Mouse (Mus musculus) midbrain, embryonic 16.5 days (tissue): ENCODE measurements around the gene Shc3. TPM values are rescaled to one million over a fixed set of nuclear protein-coding genes. Genes with fewer than 3 reads are reported as not detected.
A peak's percentile ranks its signal among the peaks of the same experiment; 100 is the strongest.

Source experiments
- ATAC-seq: fragments of 200-750 bp; cut with Nextera tagmentation; 2 replicates; pipeline ENCODE4 v1.8.0; 2017; ENCODE audit warnings: moderate TSS enrichment
- H3K27ac ChIP-seq: fragments of 300-500 bp; sonication (generic); 2 replicates; pipeline ENCODE4 v1.5.1; 2014; ENCODE audit warnings: mild to moderate bottlenecking, low read length, mixed read lengths
- H3K27me3 ChIP-seq: fragments of 300-500 bp; sonication (generic); 2 replicates; pipeline ENCODE4 v1.6.1; 2014; ENCODE audit warnings: low read depth, low read length, mixed read lengths; ENCODE audit not compliant: control insufficient read depth, insufficient read depth
- H3K36me3 ChIP-seq: fragments of 300-500 bp; sonication (generic); 2 replicates; pipeline ENCODE4 v1.6.1; 2014; ENCODE audit warnings: mild to moderate bottlenecking, low read length, moderate library complexity, mixed read lengths; ENCODE audit not compliant: control insufficient read depth, insufficient read depth
- H3K4me1 ChIP-seq: fragments of 300-500 bp; sonication (generic); 2 replicates; pipeline ENCODE4 v1.6.1; 2014; ENCODE audit warnings: mild to moderate bottlenecking, low read length, mixed read lengths; ENCODE audit not compliant: control insufficient read depth, insufficient read depth
- H3K4me2 ChIP-seq: fragments of 300-500 bp; sonication (generic); 2 replicates; pipeline ENCODE4 v1.6.1; 2014; ENCODE audit warnings: mild to moderate bottlenecking, low read length, mixed read lengths
- H3K4me3 ChIP-seq: fragments of 300-500 bp; sonication (generic); 2 replicates; pipeline ENCODE4 v1.5.1; 2014; ENCODE audit warnings: low read depth, mild to moderate bottlenecking, low read length, moderate library complexity, mixed read lengths
- H3K9ac ChIP-seq: fragments of 300-500 bp; sonication (generic); 2 replicates; pipeline ENCODE4 v1.6.1; 2014; ENCODE audit warnings: low read depth, low read length, mixed read lengths
- H3K9me3 ChIP-seq: fragments of 300-500 bp; sonication (generic); replicated peaks from 2 replicates; pipeline ENCODE4 v1.6.1; 2014; ENCODE audit warnings: mild to moderate bottlenecking, low read length, mixed read lengths; ENCODE audit not compliant: control insufficient read depth, poor library complexity, severe bottlenecking
- WGBS: fragments of 180-500 bp; shearing (Covaris S2); extraction: QIAGEN DNeasy Blood & Tissue Kit; methylation state at CpG from one replicate; pipeline ENCODE4 v1.1.7; 2014; 5-methylcytosine and 5-hydroxymethylcytosine counted together
- polyA plus RNA-seq: library from polyadenylated mRNA; unstranded; fragments of >200 nt; fragmentation: Nextera tagmentation; extraction: Ambion mirVana; gene quantifications from 2 replicates; pipeline ENCODE4 v1.2.1, GENCODE M21; 2015

Shc3 gene
- polyA plus RNA-seq, 1 experiment from 2014 or later: 8.3 TPM

GRCm38 (mm10) chr13:51408519-51409001, 160.7 kb downstream of the Shc3 start, which contains the start of gene S1pr3:
Gene S1pr3 (plus strand): TSS chr13:51408639.
- H3K9me3 ChIP-seq: no peaks in the 10 kb centered on the region
- ATAC-seq: peak; percentile 44; the same call in 1 of the 2 replicates
- peak within 1 kb of the TSS; percentile 47 for H3K9ac ChIP-seq
- peaks cover 15% of the 10 kb centered on the region for H3K27me3 ChIP-seq
- no peaks in the 10 kb centered on the region for H3K36me3 ChIP-seq
- peak within 1 kb of the TSS; percentile 31 for H3K4me3 ChIP-seq
- under 1% methylated on average over 33 of the region's 33 CpGs for WGBS
- H3K4me2 ChIP-seq: peak within 1 kb of the TSS; percentile 64
- H3K27ac ChIP-seq: no peak within 1 kb of the TSS
- H3K4me1 ChIP-seq: peaks cover 8% of the 10 kb centered on the region; the same call in 1 of the 2 replicates

- WGBS: 26% methylated on average over 13 of the region's 13 CpGs
- H3K4me2 ChIP-seq: no peak overlapping the region
- H3K36me3 ChIP-seq: no peaks in the 10 kb centered on the region
- H3K27me3 ChIP-seq: peaks cover 15% of the 10 kb centered on the region
- H3K4me1 ChIP-seq: peaks cover 8% of the 10 kb centered on the region; the same call in 1 of the 2 replicates
- H3K9me3 ChIP-seq: no peaks in the 10 kb centered on the region
- no peak for ATAC-seq
- H3K27ac ChIP-seq: no peak overlapping the region
- peak overlapping the region; percentile 7; the same call in 1 of the 2 replicates for H3K9ac ChIP-seq
- H3K4me3 ChIP-seq: no peak overlapping the region
Measured at GRCm38 (mm10) chr13:51407541-51408217, 161.5 kb downstream of the Shc3 start.

- Histone ChIP-seq H3K4me3 (no peak overlapping the region), H3K9ac (no peak overlapping the region), H3K9me3 (no peaks in the 10 kb centered on the region), H3K4me1 (peaks cover 10% of the 10 kb centered on the region; the same call in 1 of the 2 replicates), H3K27ac (no peak overlapping the region), H3K27me3 (peaks cover 15% of the 10 kb centered on the region), H3K36me3 (no peaks in the 10 kb centered on the region), H3K4me2 (no peak overlapping the region)
- 95% methylated on average over 13 of the region's 13 CpGs for WGBS
- ATAC-seq: no peak
Measured at GRCm38 (mm10) chr13:51405731-51406320, 163.4 kb downstream of the Shc3 start.

- 90% methylated on average over 4 of the region's 4 CpGs for WGBS
- ATAC-seq: no peak
- H3K9me3 ChIP-seq: no peaks in the 10 kb centered on the region
- H3K4me3 ChIP-seq: no peak overlapping the region
- no peak overlapping the region for H3K27ac ChIP-seq
- H3K36me3 ChIP-seq: no peaks in the 10 kb centered on the region
- peaks cover 8% of the 10 kb centered on the region for H3K27me3 ChIP-seq
- peaks cover 10% of the 10 kb centered on the region; the same call in 1 of the 2 replicates for H3K4me1 ChIP-seq
- no peak overlapping the region for H3K9ac ChIP-seq
- H3K4me2 ChIP-seq: no peak overlapping the region
Measured at GRCm38 (mm10) chr13:51404566-51404965, 164.7 kb downstream of the Shc3 start.

- Histone ChIP-seq H3K4me2 (peak overlapping the region; percentile 85), H3K4me1 (peaks cover 3% of the 10 kb centered on the region; the same call in 1 of the 2 replicates), H3K27ac (peak overlapping the region; percentile 37; the same call in 1 of the 2 replicates), H3K4me3 (peak overlapping the region; percentile 39), H3K36me3 (no peaks in the 10 kb centered on the region), H3K27me3 (no peaks in the 10 kb centered on the region), H3K9me3 (no peaks in the 10 kb centered on the region), H3K9ac (peak overlapping the region; percentile 59)
- WGBS: 8% methylated on average over 20 of the region's 20 CpGs
- peak; percentile 85 for ATAC-seq
Measured at GRCm38 (mm10) chr13:51400736-51401501, 168.3 kb downstream of the Shc3 start.

- H3K4me1 ChIP-seq: peaks cover 3% of the 10 kb centered on the region; the same call in 1 of the 2 replicates
- no peaks in the 10 kb centered on the region for H3K27me3 ChIP-seq
- H3K4me3 ChIP-seq: peak overlapping the region; percentile 39
- H3K9me3 ChIP-seq: no peaks in the 10 kb centered on the region
- H3K9ac ChIP-seq: peak overlapping the region; percentile 59
- peak overlapping the region; percentile 85 for H3K4me2 ChIP-seq
- WGBS: 28% methylated on average over 14 of the region's 14 CpGs
- no peaks in the 10 kb centered on the region for H3K36me3 ChIP-seq
- peak; percentile 61 for ATAC-seq
- peak overlapping the region; percentile 51; the same call in 1 of the 2 replicates for H3K27ac ChIP-seq
Measured at GRCm38 (mm10) chr13:51400186-51400719, 169.0 kb downstream of the Shc3 start.

GRCm38 (mm10) chr13:51399562-51399961, 169.7 kb downstream of the Shc3 start:
- Histone ChIP-seq H3K9ac (no peak overlapping the region), H3K9me3 (no peaks in the 10 kb centered on the region), H3K36me3 (no peaks in the 10 kb centered on the region), H3K27me3 (no peaks in the 10 kb centered on the region), H3K4me3 (no peak overlapping the region), H3K4me2 (no peak overlapping the region), H3K27ac (no peak overlapping the region), H3K4me1 (peaks cover 3% of the 10 kb centered on the region; the same call in 1 of the 2 replicates)
- whole genome bisulfite sequencing: 94% methylated on average over 3 of the region's 3 CpGs
- ATAC-seq: no peak

GRCm38 (mm10) chr13:51397861-51398260, 171.4 kb downstream of the Shc3 start:
- H3K4me3 ChIP-seq: no peak overlapping the region
- no peak for ATAC-seq
- no peak overlapping the region for H3K4me2 ChIP-seq
- no peak overlapping the region for H3K27ac ChIP-seq
- WGBS: 86% methylated on average over 6 of the region's 6 CpGs
- H3K9me3 ChIP-seq: no peaks in the 10 kb centered on the region
- H3K27me3 ChIP-seq: no peaks in the 10 kb centered on the region
- H3K36me3 ChIP-seq: no peaks in the 10 kb centered on the region
- H3K9ac ChIP-seq: no peak overlapping the region
- peaks cover 3% of the 10 kb centered on the region; the same call in 1 of the 2 replicates for H3K4me1 ChIP-seq
